Mouse (Mus musculus): Measurements from ENCODE around the gene Dixdc1.

GRCm38 (mm10) chr9:50738914-50739870, at the start of gene Dixdc1:
- no peak for TF ChIP-seq CTCF (IDR thresholded peaks at IDR 0.05; ENCODE audit: low read depth)
- TF ChIP-seq EP300 (IDR thresholded peaks at IDR 0.05; ENCODE audit: low read depth), result no peak

Data from liver, postnatal 0 days (tissue).